Mouse (Mus musculus) ES-E14 (cell line): ENCODE measurements at regions not wholly inside any gene's neighbourhood (a gene's known extent, or its start where the extent isn't known, plus 50 kb on each side); places are given as distances from the start of the nearest gene placed in this dataset.
"Not testable (repeated sequence)": the region's sequence is repeated elsewhere in the genome, so short reads cannot be mapped to it uniquely, and the experiment has no call there.

Experiments used
- DNase-seq: peaks from one replicate; pipeline ENCODE4 v3.0.0-alpha.2; 2013; ENCODE audit warnings: low read depth, low spot score
- H3K27ac ChIP-seq: 2 replicates; pipeline ENCODE4 v1.5.1; 2012; ENCODE audit warnings: low read depth, mild to moderate bottlenecking, low read length, moderate library complexity, mixed read lengths; ENCODE audit not compliant: poor library complexity, insufficient read depth, severe bottlenecking
- H3K36me3 ChIP-seq: 2 replicates; pipeline ENCODE4 v1.6.1; 2012; ENCODE audit warnings: mild to moderate bottlenecking, low read length, moderate library complexity, mixed read lengths; ENCODE audit not compliant: control insufficient read depth, poor library complexity, insufficient read depth, severe bottlenecking
- H3K4me1 ChIP-seq, 2 experiments: fragments of 150-350 bp in 1 of 2; sonication (generic) in 1 of 2; 2 replicates each; pipeline ENCODE4 v1.6.1; 2012; ENCODE audit warnings: low read length in 2 of 2, mild to moderate bottlenecking in 1 of 2, mixed read lengths in 1 of 2; ENCODE audit not compliant: control insufficient read depth in 2 of 2, insufficient read depth in 2 of 2, poor library complexity in 1 of 2
- H3K4me3 ChIP-seq, 2 experiments: fragments of 150-350 bp in 1 of 2; sonication (generic) in 1 of 2; 2 replicates each; pipeline ENCODE4 v1.5.1; 2012; ENCODE audit warnings: low read length in 2 of 2, low read depth in 1 of 2, mild to moderate bottlenecking in 1 of 2, mixed read lengths in 1 of 2; ENCODE audit not compliant: insufficient read depth in 1 of 2, poor library complexity in 1 of 2, severe bottlenecking in 1 of 2
- H3K9ac ChIP-seq: 2 replicates; pipeline ENCODE4 v1.6.1; 2012; ENCODE audit warnings: low read depth, mild to moderate bottlenecking, low read length, mixed read lengths; ENCODE audit not compliant: poor library complexity, insufficient read depth, severe bottlenecking
- H3K9me3 ChIP-seq: fragments of 150-350 bp; sonication (generic); 2 replicates; pipeline ENCODE4 v1.6.1; 2012; ENCODE audit warnings: low read depth, mild to moderate bottlenecking, low read length; ENCODE audit not compliant: control insufficient read depth, insufficient read depth
- CHD2 ChIP-seq: IDR thresholded peaks from 2 replicates; pipeline ENCODE4 v1.6.1; 2014; ENCODE audit warnings: mild to moderate bottlenecking, low read depth, low read length, inconsistent platforms
- HCFC1 ChIP-seq: IDR thresholded peaks from 2 replicates; pipeline ENCODE4 v1.6.1; 2012; ENCODE audit warnings: low read length, inconsistent platforms, borderline replicate concordance; ENCODE audit not compliant: insufficient read depth
- MAFK ChIP-seq: IDR thresholded peaks from 2 replicates; pipeline ENCODE4 v1.6.1; 2014; ENCODE audit warnings: mild to moderate bottlenecking, low read depth, low read length, inconsistent platforms; ENCODE audit not compliant: insufficient read depth
- ZC3H11A ChIP-seq: IDR thresholded peaks from 2 replicates; pipeline ENCODE4 v1.6.1; 2012; ENCODE audit warnings: low read depth, mild to moderate bottlenecking, inconsistent platforms, low read length, borderline replicate concordance
- ZNF384 ChIP-seq: IDR thresholded peaks from 2 replicates; pipeline ENCODE4 v1.6.1; 2012; ENCODE audit warnings: low read depth, low read length, inconsistent platforms
- in situ Hi-C, 2 experiments: fragments of 600-800 bp; cut with MboI; formaldehyde crosslinking; loops; one replicate each; pipeline ENCODE4 v1.15.1; 2025; ENCODE audit warnings: low sequenced_read_pairs in 2 of 2, inconsistent platforms in 1 of 2; ENCODE audit not compliant: unreplicated experiment in 2 of 2

DNA sequence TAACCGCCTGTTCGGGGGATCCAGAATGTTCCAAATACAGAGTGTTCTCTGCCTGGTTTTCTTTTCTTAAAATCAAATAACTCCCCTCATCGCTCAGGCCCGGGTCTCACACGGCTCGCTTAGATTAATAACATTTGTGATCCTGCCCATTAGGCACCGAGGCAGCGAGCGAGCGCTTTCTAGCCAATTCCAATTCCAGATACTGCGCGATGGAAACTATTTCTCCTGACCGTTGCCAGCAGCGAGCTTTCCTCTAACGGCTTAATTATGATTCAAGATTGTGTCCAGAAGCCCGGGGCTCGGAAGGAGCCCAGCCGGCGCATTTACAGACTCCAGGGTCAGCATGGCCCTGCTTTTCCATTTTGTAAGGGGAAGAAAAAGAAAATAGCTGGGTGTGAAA, 136.6 kb upstream of the Gsc start:
- no peak overlapping the region for H3K27ac ChIP-seq
- H3K36me3 ChIP-seq: no peaks in the 10 kb centered on the region
- no peaks in the 10 kb centered on the region for H3K4me1 ChIP-seq
- DNase-seq: no peak
- no peak for TF ChIP-seq ZNF384
- no peak for TF ChIP-seq ZC3H11A
- no peak for TF ChIP-seq MAFK
- TF ChIP-seq CHD2: no peak
- no peak for TF ChIP-seq HCFC1
- in situ Hi-C loops: no loop called here
- no peak overlapping the region for H3K9ac ChIP-seq
- H3K4me3 ChIP-seq: no peak overlapping the region
- no peaks in the 10 kb centered on the region for H3K9me3 ChIP-seq

DNA sequence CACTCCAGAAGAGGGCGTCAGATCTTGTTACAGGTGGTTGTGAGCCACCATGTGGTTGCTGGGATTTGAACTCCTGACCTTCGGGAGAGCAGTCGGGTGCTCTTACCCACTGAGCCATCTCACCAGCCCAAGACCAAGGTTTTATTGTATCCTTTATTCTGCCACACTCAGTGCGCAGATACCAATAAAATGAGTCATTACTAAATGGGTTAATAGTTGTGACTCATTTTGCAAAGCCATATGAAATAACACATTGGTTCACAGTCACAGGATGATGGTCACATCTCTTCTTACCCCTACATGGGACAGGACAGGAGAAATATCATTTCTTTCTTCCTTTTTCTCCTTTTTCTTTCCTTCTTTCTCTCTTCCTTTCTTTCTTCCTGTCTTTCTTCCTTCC, 135.8 kb upstream of the Gsc start:
- H3K27ac ChIP-seq, H3K4me3 ChIP-seq, H3K9me3 ChIP-seq, DNase-seq, H3K36me3 ChIP-seq, in situ Hi-C loops, H3K4me1 ChIP-seq, H3K9ac ChIP-seq: not testable (repeated sequence)

DNA sequence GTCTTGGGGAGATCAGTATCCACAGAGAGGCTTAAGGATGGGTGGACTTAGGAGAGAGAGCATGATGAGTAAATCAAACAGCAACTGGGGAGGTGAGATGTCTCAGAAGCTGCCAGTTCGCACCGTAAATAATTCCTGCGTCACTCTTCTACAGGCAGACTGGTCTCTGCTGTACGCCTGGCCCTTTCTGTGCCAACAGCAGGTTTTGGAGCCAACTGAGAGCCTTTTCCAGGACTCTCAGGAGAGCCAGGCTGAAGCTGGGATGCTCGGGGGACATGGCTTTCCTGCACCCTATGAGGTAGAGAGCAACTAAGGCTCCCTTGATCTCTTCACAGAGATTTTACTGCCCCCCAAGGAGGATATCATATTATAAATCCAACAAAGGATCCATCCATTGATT, 134.3 kb upstream of the Gsc start:
- in situ Hi-C loops: no loop called here
- DNase-seq: no peak
- H3K4me3 ChIP-seq: no peak overlapping the region
- no peaks in the 10 kb centered on the region for H3K9me3 ChIP-seq
- no peaks in the 10 kb centered on the region for H3K36me3 ChIP-seq
- no peak overlapping the region for H3K27ac ChIP-seq
- H3K9ac ChIP-seq: no peak overlapping the region
- TF ChIP-seq ZNF384 (no peak), MAFK (no peak), ZC3H11A (no peak), HCFC1 (no peak), CHD2 (no peak)
- 0 out of 4 replicates have a peak, but pooled peaks cover 0 to 2% of the 10 kb centered on the region in 2 experiments for H3K4me1 ChIP-seq

DNA sequence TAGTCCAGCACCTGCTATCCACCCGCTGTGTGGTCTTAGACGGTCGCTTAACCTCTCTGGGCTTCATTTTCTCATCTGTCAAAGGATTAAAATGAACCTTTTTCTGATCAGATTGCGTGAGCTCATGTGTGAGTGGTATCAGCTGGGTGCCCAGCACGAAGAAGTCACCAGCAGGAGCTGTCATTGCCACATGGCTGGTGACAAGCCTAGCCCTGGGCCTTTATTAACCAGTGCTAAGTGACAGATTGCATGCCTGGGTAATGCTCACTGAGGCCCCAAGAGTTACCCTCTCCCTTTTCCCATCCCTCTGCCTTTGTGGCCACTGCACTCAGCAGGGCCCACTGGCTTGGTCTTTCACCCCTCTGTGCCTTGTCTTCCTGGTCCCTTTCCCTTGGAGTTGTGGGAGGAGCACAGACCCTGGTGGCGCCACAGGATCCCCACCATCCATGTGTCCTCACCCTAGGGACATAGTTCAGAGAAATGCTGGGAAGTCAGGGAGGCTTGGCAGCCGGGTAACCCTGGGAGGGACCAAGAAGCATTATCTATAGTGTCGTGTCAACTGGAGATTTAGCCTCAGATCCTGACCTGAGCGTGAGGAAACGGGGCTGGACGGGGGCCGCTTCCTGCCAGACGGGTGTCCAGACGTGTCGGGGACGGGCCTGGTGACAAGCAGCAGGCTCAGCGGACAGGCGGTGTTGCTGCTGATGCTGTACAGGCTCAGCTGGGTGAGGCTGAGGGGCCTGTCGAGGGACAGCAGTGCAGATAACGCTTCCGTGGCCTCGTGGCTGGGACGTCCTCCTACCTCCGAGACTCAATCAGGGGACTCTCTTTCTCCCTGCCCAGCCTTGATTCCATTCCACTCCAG, 132.6 kb upstream of the Gsc start:
- no peaks in the 10 kb centered on the region for H3K9me3 ChIP-seq
- no peak overlapping the region for H3K27ac ChIP-seq
- no peak overlapping the region for H3K9ac ChIP-seq
- H3K4me1 ChIP-seq: 0 out of 4 replicates have a peak, but pooled peaks cover 0 to 2% of the 10 kb centered on the region in 2 experiments
- TF ChIP-seq HCFC1: no peak
- TF ChIP-seq CHD2: no peak
- no peak for TF ChIP-seq ZC3H11A
- no peak for TF ChIP-seq ZNF384
- TF ChIP-seq MAFK: no peak
- no peak for DNase-seq
- in situ Hi-C loops: no loop called here
- H3K4me3 ChIP-seq: no peak overlapping the region
- H3K36me3 ChIP-seq: no peaks in the 10 kb centered on the region
